Mouse (Mus musculus): ENCODE measurements around the gene Cldn9. TPM values are rescaled to one million over a fixed set of nuclear protein-coding genes. Genes with fewer than 3 reads are reported as not detected.

The Cldn9 gene
- polyA plus RNA-seq, 1 experiment from 2014 or later, result 0.82 TPM

Other genes starting within 250 kb of the Cldn9 start
- not detected in 2 replicates for gene Vmn2r117, start 204.3 kb downstream of the Cldn9 start, polyA plus RNA-seq (2014; fragmentation: Nextera tagmentation; extraction: Ambion mirVana)
- gene Zfp213, start 119.8 kb downstream of the Cldn9 start, polyA plus RNA-seq (2014; fragmentation: Nextera tagmentation; extraction: Ambion mirVana), result 17.5 and 19.9 TPM in 2 replicates
- gene Zfp13, start 84.5 kb downstream of the Cldn9 start, polyA plus RNA-seq (2014; fragmentation: Nextera tagmentation; extraction: Ambion mirVana), result 16.3 and 16.5 TPM in 2 replicates
- 0.22 TPM in 1 of 2 replicates, not detected in the other for gene Zscan10, start 83.2 kb downstream of the Cldn9 start, polyA plus RNA-seq (2014; fragmentation: Nextera tagmentation; extraction: Ambion mirVana)
- 0.43 and 0.61 TPM in 2 replicates for gene Mmp25, start 38.7 kb downstream of the Cldn9 start, polyA plus RNA-seq (2014; fragmentation: Nextera tagmentation; extraction: Ambion mirVana)
- 0.14 and 0.19 TPM in 2 replicates for gene Bicdl2, start 23.5 kb downstream of the Cldn9 start, polyA plus RNA-seq (2014; fragmentation: Nextera tagmentation; extraction: Ambion mirVana)
- 37.4 and 40.6 TPM in 2 replicates for gene Hcfc1r1, start 10.4 kb downstream of the Cldn9 start, polyA plus RNA-seq (2014; fragmentation: Nextera tagmentation; extraction: Ambion mirVana)
- gene Thoc6, start 10.1 kb downstream of the Cldn9 start, polyA plus RNA-seq (2014; fragmentation: Nextera tagmentation; extraction: Ambion mirVana), result 55.1 and 57.0 TPM in 2 replicates
- gene Tnfrsf12a, start 6.6 kb downstream of the Cldn9 start, polyA plus RNA-seq (2014; fragmentation: Nextera tagmentation; extraction: Ambion mirVana), result 2.0 and 2.2 TPM in 2 replicates
- 2.3 and 2.5 TPM in 2 replicates for gene Cldn6, start 4.8 kb downstream of the Cldn9 start, polyA plus RNA-seq (2014; fragmentation: Nextera tagmentation; extraction: Ambion mirVana)
- not detected in 2 replicates for gene 1520401A03Rik, start 38.8 kb upstream of the Cldn9 start, polyA plus RNA-seq (2014; fragmentation: Nextera tagmentation; extraction: Ambion mirVana)
- 29.3 and 33.7 TPM in 2 replicates for gene Pkmyt1, start 42.3 kb upstream of the Cldn9 start, polyA plus RNA-seq (2014; fragmentation: Nextera tagmentation; extraction: Ambion mirVana)
- 29.5 and 30.2 TPM in 2 replicates for gene Paqr4, start 56.8 kb upstream of the Cldn9 start, polyA plus RNA-seq (2014; fragmentation: Nextera tagmentation; extraction: Ambion mirVana)
- gene Kremen2, start 61.8 kb upstream of the Cldn9 start, polyA plus RNA-seq (2014; fragmentation: Nextera tagmentation; extraction: Ambion mirVana), result 0.58 and 0.63 TPM in 2 replicates
- 125 and 142 TPM in 2 replicates for gene Flywch1, start 87.6 kb upstream of the Cldn9 start, polyA plus RNA-seq (2014; fragmentation: Nextera tagmentation; extraction: Ambion mirVana)
- 20.4 and 20.9 TPM in 2 replicates for gene Flywch2, start 102.1 kb upstream of the Cldn9 start, polyA plus RNA-seq (2014; fragmentation: Nextera tagmentation; extraction: Ambion mirVana)
- gene Srrm2, start 106.5 kb upstream of the Cldn9 start, polyA plus RNA-seq (2014; fragmentation: Nextera tagmentation; extraction: Ambion mirVana), result 408 and 439 TPM in 2 replicates
- 1,062 and 1,170 TPM in 2 replicates for gene Elob, start 145.1 kb upstream of the Cldn9 start, polyA plus RNA-seq (2014; fragmentation: Nextera tagmentation; extraction: Ambion mirVana)
- 0.27 TPM in 1 of 2 replicates, not detected in the other for gene Prss33, start 152.0 kb upstream of the Cldn9 start, polyA plus RNA-seq (2014; fragmentation: Nextera tagmentation; extraction: Ambion mirVana)
- gene Prss32, start 159.8 kb upstream of the Cldn9 start, polyA plus RNA-seq (2014; fragmentation: Nextera tagmentation; extraction: Ambion mirVana), result not detected in 2 replicates
- 0.41 and 0.81 TPM in 2 replicates for gene Prss41, start 160.1 kb upstream of the Cldn9 start, polyA plus RNA-seq (2014; fragmentation: Nextera tagmentation; extraction: Ambion mirVana)
- not detected in 2 replicates for gene Prss21, start 184.0 kb upstream of the Cldn9 start, polyA plus RNA-seq (2014; fragmentation: Nextera tagmentation; extraction: Ambion mirVana)
- not detected in 2 replicates for gene Dcpp1, start 196.8 kb upstream of the Cldn9 start, polyA plus RNA-seq (2014; fragmentation: Nextera tagmentation; extraction: Ambion mirVana)
- not detected in 2 replicates for gene Dcpp2, start 196.9 kb upstream of the Cldn9 start, polyA plus RNA-seq (2014; fragmentation: Nextera tagmentation; extraction: Ambion mirVana)
- gene Dcpp3, start 233.4 kb upstream of the Cldn9 start, polyA plus RNA-seq (2014; fragmentation: Nextera tagmentation; extraction: Ambion mirVana), result not detected in 2 replicates